Mouse (Mus musculus): Measurements from ENCODE around the gene Sepsecs.
A peak's percentile ranks its signal among the peaks of the same experiment; 100 is the strongest.
"Not testable (repeated sequence)": the region's sequence is repeated elsewhere in the genome, so short reads cannot be mapped to it uniquely, and the experiment has no call there.

Gene Sepsecs

GRCm38 (mm10) chr5:52669426-52670191, at the start of gene Sepsecs:
Sepsecs (minus strand) TSS chr5:52669708.
- DNase-seq, result peak; percentile 96

GRCm38 (mm10) chr5:52716742-52717448, 47.4 kb upstream of the Sepsecs start:
- DNase-seq, result no peak

GRCm38 (mm10) chr5:52712704-52713103, 43.2 kb upstream of the Sepsecs start:
- no peak for DNase-seq

GRCm38 (mm10) chr5:52704562-52704961, 35.1 kb upstream of the Sepsecs start:
- DNase-seq, result no peak

- DNase-seq, result not testable (repeated sequence)
Measured at GRCm38 (mm10) chr5:52697882-52698440, 28.5 kb upstream of the Sepsecs start.

- DNase-seq, result no peak
Measured at GRCm38 (mm10) chr5:52697291-52697690, 27.8 kb upstream of the Sepsecs start.

- DNase-seq, result peak; percentile 23
Measured at GRCm38 (mm10) chr5:52687741-52688455, 18.4 kb upstream of the Sepsecs start.

GRCm38 (mm10) chr5:52681111-52681510, 11.6 kb upstream of the Sepsecs start:
- no peak for DNase-seq

GRCm38 (mm10) chr5:52680191-52680590, 10.7 kb upstream of the Sepsecs start:
- no peak for DNase-seq

GRCm38 (mm10) chr5:52678498-52679070, 9.1 kb upstream of the Sepsecs start:
- no peak for DNase-seq

GRCm38 (mm10) chr5:52677126-52677525, 7.6 kb upstream of the Sepsecs start:
- no peak for DNase-seq

- no peak for DNase-seq
Measured at GRCm38 (mm10) chr5:52674384-52675069, 5.0 kb upstream of the Sepsecs start.

- DNase-seq, result no peak
Measured at GRCm38 (mm10) chr5:52673341-52673740, 3.8 kb upstream of the Sepsecs start.

GRCm38 (mm10) chr5:52670745-52671144, 1.2 kb upstream of the Sepsecs start:
- DNase-seq, result no peak

- no peak for DNase-seq
Measured at GRCm38 (mm10) chr5:52666766-52667165, 2.7 kb downstream of the Sepsecs start.

- DNase-seq, result no peak
Measured at GRCm38 (mm10) chr5:52657957-52658356, 11.6 kb downstream of the Sepsecs start.

- no peak for DNase-seq
Measured at GRCm38 (mm10) chr5:52657336-52657735, 12.2 kb downstream of the Sepsecs start.

- no peak for DNase-seq
Measured at GRCm38 (mm10) chr5:52655992-52656391, 13.5 kb downstream of the Sepsecs start.

GRCm38 (mm10) chr5:52654961-52655360, 14.5 kb downstream of the Sepsecs start:
- no peak for DNase-seq

GRCm38 (mm10) chr5:52652606-52653005, 16.9 kb downstream of the Sepsecs start:
- no peak for DNase-seq

- DNase-seq, result no peak
Measured at GRCm38 (mm10) chr5:52652086-52652485, 17.4 kb downstream of the Sepsecs start.
